Mouse (Mus musculus) midbrain, embryonic 11.5 days (tissue): ENCODE measurements at regions not wholly inside any gene's neighbourhood (a gene's known extent, or its start where the extent isn't known, plus 50 kb on each side); places are given as distances from the start of the nearest gene placed in this dataset.

ENCODE experiments used
- ATAC-seq: fragments of 200-750 bp; cut with Nextera tagmentation; 2 replicates; pipeline ENCODE4 v1.8.0; 2017; ENCODE audit warnings: moderate TSS enrichment, moderate library complexity; ENCODE audit not compliant: low FRiP score
- DNase-seq: peaks from one replicate; pipeline ENCODE4 v3.0.0; 2015; ENCODE audit warnings: low spot score; ENCODE audit errors: missing footprints
- H3K27ac ChIP-seq: fragments of 300-500 bp; sonication (generic); 2 replicates; pipeline ENCODE4 v1.5.1; 2014; ENCODE audit warnings: low read depth, low read length
- H3K27me3 ChIP-seq: fragments of 300-500 bp; sonication (generic); 2 replicates; pipeline ENCODE4 v1.6.1; 2014; ENCODE audit warnings: mild to moderate bottlenecking, low read length, moderate library complexity, mixed read lengths; ENCODE audit not compliant: control insufficient read depth, insufficient read depth
- H3K36me3 ChIP-seq: fragments of 300-500 bp; sonication (generic); 2 replicates; pipeline ENCODE4 v1.6.1; 2014; ENCODE audit warnings: mild to moderate bottlenecking, low read length, moderate library complexity, mixed read lengths; ENCODE audit not compliant: control insufficient read depth, insufficient read depth
- H3K4me1 ChIP-seq: fragments of 300-500 bp; sonication (generic); 2 replicates; pipeline ENCODE4 v1.6.1; 2014; ENCODE audit warnings: low read length; ENCODE audit not compliant: control insufficient read depth, insufficient read depth
- H3K4me2 ChIP-seq: fragments of 300-500 bp; sonication (generic); 2 replicates; pipeline ENCODE4 v1.6.1; 2014; ENCODE audit warnings: mild to moderate bottlenecking, moderate library complexity
- H3K4me3 ChIP-seq: fragments of 300-500 bp; sonication (generic); 2 replicates; pipeline ENCODE4 v1.5.1; 2014; ENCODE audit warnings: low read depth, low read length
- H3K9ac ChIP-seq: fragments of 300-500 bp; sonication (generic); 2 replicates; pipeline ENCODE4 v1.6.1; 2014; ENCODE audit warnings: low read length
- H3K9me3 ChIP-seq: fragments of 300-500 bp; sonication (generic); 2 replicates; pipeline ENCODE4 v1.6.1; 2016; ENCODE audit warnings: low read length; ENCODE audit not compliant: control insufficient read depth
- WGBS: fragments of 180-500 bp; shearing (Covaris S2); extraction: QIAGEN DNeasy Blood & Tissue Kit; methylation state at CpG from one replicate; pipeline ENCODE4 v1.1.7; 2014; 5-methylcytosine and 5-hydroxymethylcytosine counted together

- Histone ChIP-seq H3K36me3 (no peaks in the 10 kb centered on the region), H3K9ac (no peak overlapping the region), H3K4me1 (no peaks in the 10 kb centered on the region), H3K9me3 (no peaks in the 10 kb centered on the region), H3K27ac (no peak overlapping the region), H3K4me2 (no peak overlapping the region), H3K27me3 (no peaks in the 10 kb centered on the region), H3K4me3 (no peak overlapping the region)
- ATAC-seq = no peak
- no peak for DNase-seq
- WGBS = 56% methylated on average over 1 of the region's 1 CpGs
Observed at GRCm38 (mm10) chr12:59307958-59308357, 88.4 kb upstream of the Fbxo33 start.

DNA sequence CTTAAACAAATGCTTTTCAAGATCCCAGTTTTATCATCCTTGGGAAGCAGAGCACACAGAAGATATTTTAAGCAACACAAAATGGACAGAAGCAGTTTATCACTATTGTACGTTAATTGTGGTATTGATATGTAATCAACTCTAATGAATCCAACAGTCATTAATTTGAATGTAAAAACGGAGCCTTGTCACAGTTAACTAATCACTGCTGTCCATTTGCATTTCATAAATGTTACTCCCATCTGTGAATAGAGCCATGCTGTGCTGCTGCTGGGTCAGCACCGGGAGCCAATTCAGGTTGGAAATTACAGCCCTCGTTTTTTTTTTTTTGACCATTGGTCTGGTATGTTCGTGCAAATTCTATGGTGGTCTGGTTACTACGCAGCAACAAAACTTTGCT is 85.0 kb upstream of the Fbxo33 start:
- 65% methylated on average over 6 of the region's 6 CpGs for WGBS
- DNase-seq = no peak
- Histone ChIP-seq H3K4me1 (no peaks in the 10 kb centered on the region), H3K4me2 (no peak overlapping the region), H3K27me3 (no peaks in the 10 kb centered on the region), H3K9ac (no peak overlapping the region), H3K9me3 (no peaks in the 10 kb centered on the region), H3K4me3 (no peak overlapping the region), H3K27ac (no peak overlapping the region), H3K36me3 (no peaks in the 10 kb centered on the region)
- no peak for ATAC-seq
